Mouse (Mus musculus) lung, postnatal 0 days (tissue): ENCODE data around the gene Fnbp1. TPM values are rescaled to one million over a fixed set of nuclear protein-coding genes. Genes with fewer than 3 reads are reported as not detected.

Experiments used
- ATAC-seq: fragments of 200-750 bp; cut with Nextera tagmentation; 2 replicates; pipeline ENCODE4 v1.8.0; 2017; ENCODE audit warnings: moderate library complexity
- DNase-seq: peaks from one replicate; pipeline ENCODE4 v3.0.0-alpha.2; 2016; ENCODE audit warnings: low spot score
- H3K27ac ChIP-seq: fragments of 300-500 bp; sonication (generic); 2 replicates; pipeline ENCODE4 v1.5.1; 2014; ENCODE audit warnings: antibody characterized with exemption, mild to moderate bottlenecking, low read length, mixed read lengths
- H3K27me3 ChIP-seq: fragments of 300-500 bp; sonication (generic); replicated peaks from 2 replicates; pipeline ENCODE4 v1.6.1; 2014; ENCODE audit warnings: low read length, mixed read lengths; ENCODE audit not compliant: insufficient read depth
- H3K36me3 ChIP-seq: fragments of 300-500 bp; sonication (generic); 2 replicates; pipeline ENCODE4 v1.6.1; 2014; ENCODE audit warnings: low read length, mixed read lengths; ENCODE audit not compliant: insufficient read depth
- H3K4me1 ChIP-seq: fragments of 300-500 bp; sonication (generic); 2 replicates; pipeline ENCODE4 v1.6.1; 2014; ENCODE audit warnings: antibody characterized with exemption, low read depth, low read length, mixed read lengths; ENCODE audit not compliant: insufficient read depth
- H3K4me2 ChIP-seq: fragments of 300-500 bp; sonication (generic); replicated peaks from 2 replicates; pipeline ENCODE4 v1.6.1; 2014; ENCODE audit warnings: low read depth, mild to moderate bottlenecking, low read length, moderate library complexity, mixed read lengths
- H3K4me3 ChIP-seq: fragments of 300-500 bp; sonication (generic); 2 replicates; pipeline ENCODE4 v1.5.1; 2014; ENCODE audit warnings: low read depth, low read length
- H3K9ac ChIP-seq: fragments of 300-500 bp; sonication (generic); replicated peaks from 2 replicates; pipeline ENCODE4 v1.6.1; 2014; ENCODE audit warnings: low read depth, mild to moderate bottlenecking
- H3K9me3 ChIP-seq: fragments of 300-500 bp; sonication (generic); 2 replicates; pipeline ENCODE4 v1.6.1; 2016; ENCODE audit warnings: low read length, mixed read lengths
- CTCF ChIP-seq: IDR thresholded peaks from 2 replicates; pipeline ENCODE4 v1.5.1; 2016; ENCODE audit warnings: antibody characterized with exemption, mild to moderate bottlenecking
- EP300 ChIP-seq: IDR thresholded peaks from 2 replicates; pipeline ENCODE4 v1.6.1; 2016; ENCODE audit warnings: antibody characterized with exemption, mild to moderate bottlenecking, control low read depth
- WGBS: fragments of 180-500 bp; shearing (Covaris S2); extraction: QIAGEN DNeasy Blood & Tissue Kit; methylation state at CpG from one replicate; pipeline ENCODE4 v1.1.7; 2014; 5-methylcytosine and 5-hydroxymethylcytosine counted together
- polyA plus RNA-seq: library from polyadenylated mRNA; unstranded; fragments of >200 nt; fragmentation: Nextera tagmentation; extraction: Ambion mirVana; gene quantifications from 2 replicates; pipeline ENCODE4 v1.2.1, GENCODE M21; 2015

The Fnbp1 gene
- polyA plus RNA-seq, 1 experiment from 2014 or later = 7.2 TPM

DNA sequence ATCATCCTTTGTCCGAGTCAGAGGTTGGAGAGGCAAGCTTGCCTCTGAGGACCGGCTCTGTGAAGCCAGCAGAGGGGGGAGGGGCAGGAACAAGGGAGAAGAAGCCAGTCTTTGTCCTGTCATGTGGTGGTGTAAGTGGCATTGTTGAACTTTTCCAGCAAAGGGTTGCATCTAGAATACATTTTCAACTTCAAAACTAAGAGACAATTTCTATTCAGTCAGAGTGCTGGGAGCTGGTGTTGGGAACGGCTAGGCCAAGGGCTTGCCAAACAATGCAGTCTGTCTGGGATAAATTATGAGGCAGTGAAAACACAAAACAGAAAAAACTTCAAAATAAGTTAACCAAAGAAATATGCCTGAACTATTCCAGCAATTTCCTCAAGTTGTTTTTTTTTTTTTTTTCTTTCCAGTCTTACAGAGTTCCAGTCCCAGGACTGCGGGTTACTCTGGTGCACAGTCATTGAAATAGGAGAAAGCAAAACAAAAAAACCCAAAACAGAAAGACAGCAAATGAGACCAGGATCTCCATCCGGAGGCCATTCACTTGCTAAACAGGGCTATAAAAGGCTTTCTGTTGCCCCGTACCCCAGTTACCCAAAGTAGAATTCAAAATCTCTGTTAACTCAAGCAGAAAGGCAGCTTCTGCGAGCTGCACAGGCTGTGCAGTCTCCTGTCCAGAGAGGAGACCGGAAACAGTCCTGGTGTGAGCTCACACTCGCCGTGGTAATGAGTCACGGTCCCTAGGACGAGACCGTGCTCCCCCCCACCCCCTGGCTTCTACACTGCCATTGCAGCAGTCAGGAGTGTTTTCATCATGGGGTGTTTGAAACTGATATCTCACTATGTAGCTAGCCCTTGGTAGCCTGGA is 73.3 kb downstream of the Fnbp1 start:
- peak; percentile 32 for DNase-seq
- Histone ChIP-seq H3K27ac (0 out of 2 replicates have a peak overlapping the region, but pooled peaks have one; percentile 14), H3K4me2 (no peak overlapping the region), H3K36me3 (no peaks in the 10 kb centered on the region), H3K9me3 (no peaks in the 10 kb centered on the region), H3K4me1 (no peaks in the 10 kb centered on the region), H3K27me3 (no peaks in the 10 kb centered on the region), H3K9ac (no peak overlapping the region), H3K4me3 (no peak overlapping the region)
- no peak for TF ChIP-seq EP300
- no peak for TF ChIP-seq CTCF
- peak; percentile 37; the same call in 1 of the 2 replicates for ATAC-seq
- 52% methylated on average over 13 of the region's 13 CpGs for WGBS

- Histone ChIP-seq H3K4me3 (no peak overlapping the region), H3K36me3 (no peaks in the 10 kb centered on the region), H3K9me3 (no peaks in the 10 kb centered on the region), H3K9ac (no peak overlapping the region), H3K4me1 (no peaks in the 10 kb centered on the region), H3K27ac (0 out of 2 replicates have a peak overlapping the region, but pooled peaks have one; percentile 14), H3K4me2 (no peak overlapping the region), H3K27me3 (no peaks in the 10 kb centered on the region)
- DNase-seq (no peak), ATAC-seq (no peak)
- TF ChIP-seq EP300 = no peak
- TF ChIP-seq CTCF = no peak
- WGBS = 77% methylated on average over 7 of the region's 7 CpGs
Observed at GRCm38 (mm10) chr2:31067696-31068245, 74.0 kb downstream of the Fnbp1 start.

DNA sequence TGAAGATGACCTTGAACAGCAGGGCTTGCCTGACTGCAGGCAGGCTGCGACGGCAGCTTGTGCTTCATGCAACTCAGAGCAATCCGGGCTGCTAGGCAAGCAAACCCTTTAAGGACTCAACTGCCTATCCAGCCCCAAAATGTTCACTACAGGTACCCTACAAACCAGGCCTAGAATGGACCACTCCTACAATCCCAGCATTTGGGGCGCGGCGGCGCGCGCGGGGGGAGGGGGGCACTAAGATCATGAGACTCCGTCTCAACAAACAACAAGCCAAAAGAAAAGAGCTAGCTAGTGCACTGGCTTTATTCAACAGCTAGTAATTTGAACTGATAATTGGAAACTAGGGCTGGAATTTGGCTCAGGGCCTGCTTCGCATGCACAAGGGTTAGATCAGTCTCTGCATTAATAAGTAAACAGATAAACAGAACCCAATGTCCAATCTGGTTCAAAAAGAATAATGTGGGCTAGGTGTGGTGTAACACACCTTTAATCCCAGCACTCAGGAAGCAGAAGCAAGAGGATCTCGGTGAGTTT is 74.7 kb downstream of the Fnbp1 start:
- Histone ChIP-seq H3K4me1 (no peaks in the 10 kb centered on the region), H3K36me3 (no peaks in the 10 kb centered on the region), H3K27ac (no peak overlapping the region), H3K27me3 (no peaks in the 10 kb centered on the region), H3K4me3 (no peak overlapping the region), H3K9ac (no peak overlapping the region), H3K4me2 (no peak overlapping the region), H3K9me3 (no peaks in the 10 kb centered on the region)
- TF ChIP-seq EP300 (no peak), CTCF (no peak)
- no peak for DNase-seq
- WGBS = 89% methylated on average over 13 of the region's 13 CpGs
- no peak for ATAC-seq

- Histone ChIP-seq H3K4me3 (no peak overlapping the region), H3K4me2 (no peak overlapping the region), H3K27ac (no peak overlapping the region), H3K36me3 (no peaks in the 10 kb centered on the region), H3K27me3 (no peaks in the 10 kb centered on the region), H3K4me1 (no peaks in the 10 kb centered on the region), H3K9me3 (no peaks in the 10 kb centered on the region), H3K9ac (no peak overlapping the region)
- no peak for TF ChIP-seq CTCF
- no peak for TF ChIP-seq EP300
- no peak for DNase-seq
- 77% methylated on average over 11 of the region's 11 CpGs for WGBS
- no peak for ATAC-seq
Observed at GRCm38 (mm10) chr2:31066019-31066789, 75.6 kb downstream of the Fnbp1 start.

DNA sequence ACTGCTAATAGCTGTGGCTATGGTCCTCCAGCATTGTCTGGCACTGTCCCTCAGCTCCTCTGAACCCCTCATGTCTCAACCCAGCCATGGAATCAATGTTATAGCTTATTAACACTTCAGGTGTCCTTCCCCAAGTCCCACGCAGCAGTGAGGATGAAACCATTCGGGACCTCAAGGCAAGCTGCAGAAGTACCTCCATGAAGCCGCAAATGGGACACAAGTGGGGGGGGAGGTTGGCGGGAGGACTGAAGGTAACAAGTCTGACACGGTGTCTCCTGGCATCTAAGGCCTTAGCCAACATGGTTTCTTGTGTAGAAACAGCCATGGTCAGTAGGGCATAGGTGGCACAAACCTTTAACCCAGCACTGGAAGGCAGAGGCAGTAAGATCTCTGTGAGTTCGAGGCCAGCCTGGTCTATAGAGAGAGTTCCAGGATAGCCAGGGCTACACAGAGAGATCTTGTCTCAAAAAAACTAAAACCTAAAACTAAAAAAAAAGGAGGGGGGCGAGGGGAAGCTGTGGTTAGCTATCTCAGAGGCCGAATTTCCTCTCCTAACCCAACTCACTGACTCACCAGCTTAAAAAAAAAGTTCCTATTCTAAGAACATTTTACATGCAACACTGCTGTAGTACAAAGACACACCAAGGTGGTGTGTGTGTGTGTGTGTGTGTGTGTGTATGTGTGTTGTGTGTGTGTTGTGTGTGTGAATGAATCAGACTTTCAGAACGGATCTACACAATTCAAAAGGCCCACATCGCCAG is 79.8 kb downstream of the Fnbp1 start:
- H3K27me3 ChIP-seq = no peaks in the 10 kb centered on the region
- DNase-seq (peak; percentile 21), ATAC-seq (no peak)
- H3K4me2 ChIP-seq = no peak overlapping the region
- H3K4me3 ChIP-seq = no peak overlapping the region
- H3K36me3 ChIP-seq = no peaks in the 10 kb centered on the region
- 87% methylated on average over 10 of the region's 10 CpGs for WGBS
- no peak overlapping the region for H3K9ac ChIP-seq
- no peaks in the 10 kb centered on the region for H3K4me1 ChIP-seq
- no peak overlapping the region for H3K27ac ChIP-seq
- TF ChIP-seq CTCF = no peak
- TF ChIP-seq EP300 = no peak
- no peaks in the 10 kb centered on the region for H3K9me3 ChIP-seq
